Mouse (Mus musculus) embryonic facial prominence, embryonic 13.5 days (tissue): ENCODE measurements around the gene Ccdc33. TPM values are rescaled to one million over a fixed set of nuclear protein-coding genes. Genes with fewer than 3 reads are reported as not detected.

Source experiments
- ATAC-seq: fragments of 200-750 bp; cut with Nextera tagmentation; 2 replicates; pipeline ENCODE4 v1.8.0; 2017; ENCODE audit warnings: low read depth; ENCODE audit not compliant: insufficient number of reproducible peaks, insufficient read depth, low FRiP score, low TSS enrichment
- H3K27ac ChIP-seq: fragments of 300-500 bp; sonication (generic); 2 replicates; pipeline ENCODE4 v1.5.1; 2015; ENCODE audit warnings: moderate library complexity, mild to moderate bottlenecking, inconsistent platforms
- H3K27me3 ChIP-seq: fragments of 300-500 bp; sonication (generic); 2 replicates; pipeline ENCODE4 v1.6.1; 2015; ENCODE audit warnings: mild to moderate bottlenecking, inconsistent platforms
- H3K36me3 ChIP-seq: fragments of 300-500 bp; sonication (generic); 2 replicates; pipeline ENCODE4 v1.6.1; 2015; ENCODE audit warnings: mild to moderate bottlenecking, inconsistent platforms
- H3K4me1 ChIP-seq: fragments of 300-500 bp; sonication (generic); 2 replicates; pipeline ENCODE4 v1.6.1; 2015; ENCODE audit warnings: inconsistent platforms
- H3K4me2 ChIP-seq: fragments of 300-500 bp; sonication (generic); 2 replicates; pipeline ENCODE4 v1.6.1; 2015; ENCODE audit warnings: moderate library complexity, mild to moderate bottlenecking, inconsistent platforms
- H3K4me3 ChIP-seq: fragments of 300-500 bp; sonication (generic); 2 replicates; pipeline ENCODE4 v1.5.1; 2015; ENCODE audit warnings: mild to moderate bottlenecking, inconsistent platforms
- H3K9ac ChIP-seq: fragments of 300-500 bp; sonication (generic); 2 replicates; pipeline ENCODE4 v1.6.1; 2015; ENCODE audit warnings: mild to moderate bottlenecking, inconsistent platforms
- H3K9me3 ChIP-seq: fragments of 300-500 bp; sonication (generic); 2 replicates; pipeline ENCODE4 v1.6.1; 2016; ENCODE audit warnings: inconsistent platforms
- WGBS: fragments of 180-500 bp; shearing (Covaris S2); methylation state at CpG from one replicate; pipeline ENCODE4 v1.1.7; 2015; ENCODE audit warnings: mixed read lengths; 5-methylcytosine and 5-hydroxymethylcytosine counted together
- polyA plus RNA-seq: library from polyadenylated mRNA; unstranded; fragments of >200 nt; fragmentation: Nextera tagmentation; extraction: Ambion mirVana; gene quantifications from 2 replicates; pipeline ENCODE4 v1.2.1, GENCODE M21; 2015

The Ccdc33 gene
- polyA plus RNA-seq, 1 experiment from 2014 or later, result not detected

DNA sequence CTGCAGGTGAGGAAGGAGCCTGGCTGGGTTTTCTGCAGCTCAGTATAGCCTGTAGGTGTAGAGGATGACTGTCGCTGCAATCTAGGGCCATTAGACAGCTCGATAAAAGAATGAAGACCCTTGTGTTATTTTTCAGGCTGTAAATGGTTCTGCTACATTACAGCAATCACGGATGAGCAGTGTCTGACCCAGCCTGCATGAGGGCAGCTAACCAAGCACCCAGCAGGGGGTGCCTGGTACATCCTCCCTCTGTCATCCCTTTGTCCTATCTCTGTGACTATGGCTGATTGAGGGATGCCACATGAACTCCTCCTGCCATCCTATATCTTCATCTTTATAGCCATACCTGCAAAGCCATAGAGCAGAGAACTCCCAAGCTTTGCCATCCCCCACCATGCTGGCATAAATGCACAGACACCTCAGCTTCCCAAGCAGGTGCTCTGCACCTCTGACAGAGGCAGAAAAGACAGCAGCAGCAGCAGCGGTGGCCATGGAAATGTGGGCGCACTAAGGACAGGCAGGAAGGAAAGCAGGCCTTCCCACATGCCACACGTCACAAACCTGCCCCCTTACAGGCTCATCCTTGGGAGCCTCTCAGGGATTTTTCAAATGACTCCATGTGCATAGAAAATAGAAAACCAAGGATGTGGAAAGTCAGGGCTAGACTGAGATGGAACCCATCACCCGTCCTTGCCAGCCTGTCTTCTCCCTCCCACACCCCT lies 31.2 kb downstream of the Ccdc33 start:
- WGBS, result 63% methylated on average over 7 of the region's 7 CpGs
- H3K27me3 ChIP-seq, result peaks cover 14% of the 10 kb centered on the region; the same call in 1 of the 2 replicates
- no peaks in the 10 kb centered on the region for H3K9me3 ChIP-seq
- H3K4me3 ChIP-seq, result no peak overlapping the region
- H3K9ac ChIP-seq, result no peak overlapping the region
- peaks cover 40% of the 10 kb centered on the region for H3K4me1 ChIP-seq
- ATAC-seq, result no peak
- H3K27ac ChIP-seq, result no peak overlapping the region
- H3K36me3 ChIP-seq, result no peaks in the 10 kb centered on the region
- H3K4me2 ChIP-seq, result no peak overlapping the region

GRCm38 (mm10) chr9:58086861-58087260 lies 31.8 kb downstream of the Ccdc33 start:
- no peak overlapping the region for H3K4me2 ChIP-seq
- no peak overlapping the region for H3K27ac ChIP-seq
- peaks cover 14% of the 10 kb centered on the region; the same call in 1 of the 2 replicates for H3K27me3 ChIP-seq
- no peaks in the 10 kb centered on the region for H3K36me3 ChIP-seq
- no peak for ATAC-seq
- H3K9me3 ChIP-seq, result no peaks in the 10 kb centered on the region
- 52% methylated on average over 7 of the region's 7 CpGs for whole genome bisulfite sequencing
- H3K4me3 ChIP-seq, result no peak overlapping the region
- no peak overlapping the region for H3K9ac ChIP-seq
- H3K4me1 ChIP-seq, result peaks cover 34% of the 10 kb centered on the region

DNA sequence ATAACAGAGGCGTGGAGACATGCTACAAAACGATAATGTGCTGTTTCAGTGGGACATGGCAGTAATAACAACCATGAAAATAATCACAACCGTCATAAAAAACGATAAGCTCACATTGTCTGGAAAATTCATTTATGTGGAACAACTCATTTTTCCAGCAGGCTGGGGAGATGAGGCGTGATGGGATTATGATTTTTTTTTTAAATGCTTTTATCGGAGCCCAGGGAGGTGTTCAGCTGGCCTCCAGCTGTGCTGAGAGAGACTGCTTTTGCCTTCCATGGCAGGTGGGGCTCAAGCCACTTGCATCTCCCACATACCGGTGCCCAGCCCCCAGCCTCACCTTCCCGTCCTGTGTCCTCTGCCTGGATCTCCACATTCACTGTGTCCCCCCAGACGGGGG lies 32.4 kb downstream of the Ccdc33 start:
- H3K9me3 ChIP-seq, result no peaks in the 10 kb centered on the region
- peaks cover 27% of the 10 kb centered on the region for H3K4me1 ChIP-seq
- no peak for ATAC-seq
- no peak overlapping the region for H3K4me2 ChIP-seq
- H3K36me3 ChIP-seq, result no peaks in the 10 kb centered on the region
- no peak overlapping the region for H3K4me3 ChIP-seq
- H3K9ac ChIP-seq, result no peak overlapping the region
- peaks cover 14% of the 10 kb centered on the region; the same call in 1 of the 2 replicates for H3K27me3 ChIP-seq
- WGBS, result 22% methylated on average over 9 of the region's 9 CpGs
- H3K27ac ChIP-seq, result no peak overlapping the region

DNA sequence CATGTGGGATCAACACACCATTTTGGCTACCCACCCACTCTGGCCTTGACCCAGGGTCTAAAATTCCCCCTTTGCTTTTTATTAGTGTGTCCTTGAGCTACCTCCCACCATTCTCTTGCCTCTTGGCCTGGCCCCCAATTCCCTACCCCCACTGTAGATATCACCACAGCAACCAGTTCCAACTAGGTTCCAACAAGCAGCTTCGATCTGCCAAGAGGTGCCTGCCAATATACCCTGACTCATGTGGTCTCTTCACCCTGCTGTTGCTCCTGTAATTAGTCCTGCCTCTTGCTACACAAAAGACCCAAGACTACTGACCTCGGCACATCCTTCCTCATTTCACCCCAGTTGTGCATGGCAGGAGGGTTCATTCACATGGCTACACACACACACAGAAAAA lies 33.5 kb downstream of the Ccdc33 start:
- 22% methylated on average over 2 of the region's 2 CpGs for WGBS
- H3K27ac ChIP-seq, result no peak overlapping the region
- H3K4me2 ChIP-seq, result no peak overlapping the region
- no peaks in the 10 kb centered on the region for H3K9me3 ChIP-seq
- H3K9ac ChIP-seq, result no peak overlapping the region
- no peak overlapping the region for H3K4me3 ChIP-seq
- H3K27me3 ChIP-seq, result peaks cover 14% of the 10 kb centered on the region; the same call in 1 of the 2 replicates
- ATAC-seq, result no peak
- no peaks in the 10 kb centered on the region for H3K36me3 ChIP-seq
- peaks cover 25% of the 10 kb centered on the region for H3K4me1 ChIP-seq

DNA sequence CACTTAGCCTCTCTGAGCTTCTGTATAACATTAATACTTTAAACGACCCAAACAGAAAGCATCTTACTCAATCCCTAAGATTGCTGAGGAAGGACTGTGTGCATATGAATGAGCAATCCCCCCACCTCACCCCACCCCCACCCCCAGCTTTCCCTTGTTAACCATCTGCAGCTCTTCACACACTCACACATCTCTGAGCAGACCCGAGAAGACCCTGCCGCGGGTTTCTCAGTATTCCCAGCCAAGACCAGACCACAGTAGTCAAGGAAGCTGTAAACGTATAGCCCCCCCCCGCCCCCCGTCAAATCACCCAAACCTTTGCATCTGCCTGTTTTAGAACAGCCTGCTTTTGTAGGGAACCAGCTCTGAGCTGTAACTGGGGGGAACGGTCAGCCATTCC lies 34.0 kb downstream of the Ccdc33 start:
- no peak overlapping the region for H3K4me2 ChIP-seq
- ATAC-seq, result no peak

GRCm38 (mm10) chr9:58074561-58074960 lies 44.1 kb downstream of the Ccdc33 start:
- Histone ChIP-seq H3K4me1 (0 out of 2 replicates have a peak, but pooled peaks cover 5% of the 10 kb centered on the region), H3K4me2 (no peak overlapping the region), H3K4me3 (no peak overlapping the region), H3K9ac (no peak overlapping the region), H3K27ac (no peak overlapping the region), H3K27me3 (no peaks in the 10 kb centered on the region), H3K9me3 (no peaks in the 10 kb centered on the region), H3K36me3 (no peaks in the 10 kb centered on the region)
- no peak for ATAC-seq
- WGBS, result 47% methylated on average over 3 of the region's 3 CpGs

More for the DNA sequence above, 34.0 kb downstream of the Ccdc33 start:
- Histone ChIP-seq H3K9ac (no peak overlapping the region), H3K9me3 (no peaks in the 10 kb centered on the region), H3K4me1 (peaks cover 25% of the 10 kb centered on the region), H3K4me3 (no peak overlapping the region), H3K27ac (no peak overlapping the region), H3K27me3 (peaks cover 14% of the 10 kb centered on the region; the same call in 1 of the 2 replicates), H3K36me3 (no peaks in the 10 kb centered on the region)
- WGBS, result 20% methylated on average over 8 of the region's 8 CpGs

- Histone ChIP-seq H3K4me1 (peaks cover 28% of the 10 kb centered on the region), H3K27me3 (0 out of 2 replicates have a peak, but pooled peaks cover 9% of the 10 kb centered on the region), H3K36me3 (no peaks in the 10 kb centered on the region), H3K9ac (no peak overlapping the region), H3K9me3 (no peaks in the 10 kb centered on the region), H3K27ac (no peak overlapping the region), H3K4me3 (no peak overlapping the region), H3K4me2 (no peak overlapping the region)
- ATAC-seq, result no peak
- 84% methylated on average over 3 of the region's 3 CpGs for WGBS
Observed at GRCm38 (mm10) chr9:58067546-58067945, 51.1 kb downstream of the Ccdc33 start.

- 46% methylated on average over 6 of the region's 6 CpGs for WGBS
- H3K4me2 ChIP-seq, result no peak overlapping the region
Observed at GRCm38 (mm10) chr9:58066731-58067095, 51.9 kb downstream of the Ccdc33 start.

GRCm38 (mm10) chr9:58065977-58066730 lies 52.5 kb downstream of the Ccdc33 start:
- H3K4me2 ChIP-seq, result no peak overlapping the region
- no peaks in the 10 kb centered on the region for H3K36me3 ChIP-seq
- no peak overlapping the region for H3K4me3 ChIP-seq
- H3K9ac ChIP-seq, result no peak overlapping the region
- ATAC-seq, result no peak
- WGBS, result 69% methylated on average over 6 of the region's 6 CpGs
- no peak overlapping the region for H3K27ac ChIP-seq
- peaks cover 15% of the 10 kb centered on the region for H3K27me3 ChIP-seq
- H3K9me3 ChIP-seq, result no peaks in the 10 kb centered on the region
- peaks cover 30% of the 10 kb centered on the region for H3K4me1 ChIP-seq

More at GRCm38 (mm10) chr9:58066731-58067095, 51.9 kb downstream of the Ccdc33 start:
- no peak for ATAC-seq
- peaks cover 28% of the 10 kb centered on the region for H3K4me1 ChIP-seq
- no peaks in the 10 kb centered on the region for H3K9me3 ChIP-seq
- H3K9ac ChIP-seq, result no peak overlapping the region
- no peak overlapping the region for H3K4me3 ChIP-seq
- H3K36me3 ChIP-seq, result no peaks in the 10 kb centered on the region
- no peak overlapping the region for H3K27ac ChIP-seq
- H3K27me3 ChIP-seq, result 0 out of 2 replicates have a peak, but pooled peaks cover 12% of the 10 kb centered on the region

- Histone ChIP-seq H3K27ac (no peak overlapping the region), H3K4me1 (peaks cover 32% of the 10 kb centered on the region), H3K9me3 (no peaks in the 10 kb centered on the region), H3K27me3 (peaks cover 18% of the 10 kb centered on the region), H3K4me2 (no peak overlapping the region), H3K36me3 (no peaks in the 10 kb centered on the region), H3K4me3 (no peak overlapping the region), H3K9ac (no peak overlapping the region)
- 25% methylated on average over 6 of the region's 6 CpGs for WGBS
- ATAC-seq, result no peak
Observed at GRCm38 (mm10) chr9:58065532-58065931, 53.1 kb downstream of the Ccdc33 start.

DNA sequence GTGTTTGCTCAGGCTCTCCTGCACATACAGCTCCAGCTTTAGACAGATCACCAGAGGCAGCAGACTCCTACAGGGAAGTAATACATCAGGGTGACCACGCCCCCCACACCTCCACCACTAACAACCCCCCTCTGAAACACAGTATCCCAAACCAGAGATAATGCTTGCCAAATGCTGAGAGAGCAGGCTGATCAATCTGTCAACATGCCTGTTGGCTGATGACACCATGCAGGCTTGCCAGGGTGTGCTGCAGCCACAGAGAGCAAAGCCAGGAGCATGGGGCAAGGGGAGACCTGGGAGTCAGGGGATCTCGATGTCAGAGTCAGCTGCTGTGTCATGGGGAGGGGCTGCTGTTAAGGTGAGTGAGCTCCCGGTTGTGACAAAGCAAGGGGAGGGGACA lies 55.1 kb downstream of the Ccdc33 start, which contains the start of gene Stra6:
TSS of gene Stra6 (plus strand) at position 258 of the 400 bp plus-strand sequence.
- ATAC-seq, result no peak
- peaks cover 32% of the 10 kb centered on the region for H3K4me1 ChIP-seq
- WGBS, result 19% methylated on average over 3 of the region's 3 CpGs

More for the DNA sequence above, 55.1 kb downstream of the Ccdc33 start, which contains the start of gene Stra6:
- Histone ChIP-seq H3K4me2 (no peak within 1 kb of the TSS), H3K9me3 (no peaks in the 10 kb centered on the region), H3K27ac (no peak within 1 kb of the TSS), H3K27me3 (peaks cover 18% of the 10 kb centered on the region), H3K4me3 (no peak within 1 kb of the TSS), H3K36me3 (no peaks in the 10 kb centered on the region), H3K9ac (no peak within 1 kb of the TSS)
